Mouse (Mus musculus) lung, postnatal 0 days (tissue): ENCODE measurements at regions not wholly inside any gene's neighbourhood (a gene's known extent, or its start where the extent isn't known, plus 50 kb on each side); places are given as distances from the start of the nearest gene placed in this dataset.

Experiments used
- ATAC-seq: fragments of 200-750 bp; cut with Nextera tagmentation; 2 replicates; pipeline ENCODE4 v1.8.0; 2017; ENCODE audit warnings: moderate library complexity
- DNase-seq: peaks from one replicate; pipeline ENCODE4 v3.0.0-alpha.2; 2016; ENCODE audit warnings: low spot score
- H3K27ac ChIP-seq: fragments of 300-500 bp; sonication (generic); 2 replicates; pipeline ENCODE4 v1.5.1; 2014; ENCODE audit warnings: antibody characterized with exemption, mild to moderate bottlenecking, low read length, mixed read lengths
- H3K27me3 ChIP-seq: fragments of 300-500 bp; sonication (generic); replicated peaks from 2 replicates; pipeline ENCODE4 v1.6.1; 2014; ENCODE audit warnings: low read length, mixed read lengths; ENCODE audit not compliant: insufficient read depth
- H3K36me3 ChIP-seq: fragments of 300-500 bp; sonication (generic); 2 replicates; pipeline ENCODE4 v1.6.1; 2014; ENCODE audit warnings: low read length, mixed read lengths; ENCODE audit not compliant: insufficient read depth
- H3K4me1 ChIP-seq: fragments of 300-500 bp; sonication (generic); 2 replicates; pipeline ENCODE4 v1.6.1; 2014; ENCODE audit warnings: antibody characterized with exemption, low read depth, low read length, mixed read lengths; ENCODE audit not compliant: insufficient read depth
- H3K4me2 ChIP-seq: fragments of 300-500 bp; sonication (generic); replicated peaks from 2 replicates; pipeline ENCODE4 v1.6.1; 2014; ENCODE audit warnings: low read depth, mild to moderate bottlenecking, low read length, moderate library complexity, mixed read lengths
- H3K4me3 ChIP-seq: fragments of 300-500 bp; sonication (generic); 2 replicates; pipeline ENCODE4 v1.5.1; 2014; ENCODE audit warnings: low read depth, low read length
- H3K9ac ChIP-seq: fragments of 300-500 bp; sonication (generic); replicated peaks from 2 replicates; pipeline ENCODE4 v1.6.1; 2014; ENCODE audit warnings: low read depth, mild to moderate bottlenecking
- H3K9me3 ChIP-seq: fragments of 300-500 bp; sonication (generic); 2 replicates; pipeline ENCODE4 v1.6.1; 2016; ENCODE audit warnings: low read length, mixed read lengths
- CTCF ChIP-seq: IDR thresholded peaks from 2 replicates; pipeline ENCODE4 v1.5.1; 2016; ENCODE audit warnings: antibody characterized with exemption, mild to moderate bottlenecking
- EP300 ChIP-seq: IDR thresholded peaks from 2 replicates; pipeline ENCODE4 v1.6.1; 2016; ENCODE audit warnings: antibody characterized with exemption, mild to moderate bottlenecking, control low read depth
- WGBS: fragments of 180-500 bp; shearing (Covaris S2); extraction: QIAGEN DNeasy Blood & Tissue Kit; methylation state at CpG from one replicate; pipeline ENCODE4 v1.1.7; 2014; 5-methylcytosine and 5-hydroxymethylcytosine counted together

GRCm38 (mm10) chr3:130902376-130902775 lies 172.2 kb upstream of the Rpl34 start:
- no peaks in the 10 kb centered on the region for H3K36me3 ChIP-seq

GRCm38 (mm10) chr3:130901343-130901742 lies 171.1 kb upstream of the Rpl34 start:
- Histone ChIP-seq H3K27ac (no peak overlapping the region), H3K27me3 (no peaks in the 10 kb centered on the region), H3K36me3 (no peaks in the 10 kb centered on the region), H3K4me1 (no peaks in the 10 kb centered on the region), H3K9ac (no peak overlapping the region), H3K4me3 (no peak overlapping the region), H3K9me3 (no peaks in the 10 kb centered on the region), H3K4me2 (no peak overlapping the region)
- DNase-seq (no peak), ATAC-seq (no peak)
- no peak for TF ChIP-seq EP300
- no peak for TF ChIP-seq CTCF
- WGBS = 78% methylated on average over 12 of the region's 12 CpGs

More at GRCm38 (mm10) chr3:130902376-130902775, 172.2 kb upstream of the Rpl34 start:
- ATAC-seq = no peak
- TF ChIP-seq EP300 (no peak), CTCF (no peak)
- Histone ChIP-seq H3K27me3 (no peaks in the 10 kb centered on the region), H3K4me2 (no peak overlapping the region), H3K4me3 (no peak overlapping the region), H3K9ac (no peak overlapping the region), H3K9me3 (no peaks in the 10 kb centered on the region), H3K27ac (no peak overlapping the region), H3K4me1 (no peaks in the 10 kb centered on the region)
- 81% methylated on average over 7 of the region's 7 CpGs for WGBS
- DNase-seq = no peak

DNA sequence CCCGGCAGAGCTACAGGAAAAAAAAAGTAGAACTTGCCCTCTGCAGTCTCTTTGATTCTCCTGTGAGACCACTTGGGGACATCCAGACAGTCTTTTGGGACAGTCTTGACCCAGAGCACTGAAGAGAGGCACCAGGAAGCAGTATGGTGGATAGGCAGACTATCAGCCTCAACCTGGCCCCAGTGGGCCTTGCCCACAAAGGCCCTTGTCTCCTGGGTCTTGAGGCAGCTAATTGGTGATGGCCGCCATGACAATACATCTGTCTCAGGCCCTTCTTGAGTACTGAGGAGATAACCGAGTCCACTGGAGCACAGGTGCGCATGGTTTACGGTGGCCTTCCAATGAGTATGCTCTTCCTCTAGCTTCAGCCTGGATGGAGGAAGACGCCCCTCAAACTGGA lies 170.6 kb upstream of the Rpl34 start:
- H3K4me1 ChIP-seq = no peaks in the 10 kb centered on the region
- no peak overlapping the region for H3K4me2 ChIP-seq
- no peaks in the 10 kb centered on the region for H3K9me3 ChIP-seq
- H3K4me3 ChIP-seq = no peak overlapping the region
- no peaks in the 10 kb centered on the region for H3K36me3 ChIP-seq
- no peaks in the 10 kb centered on the region for H3K27me3 ChIP-seq
- TF ChIP-seq CTCF (no peak), EP300 (no peak)
- no peak overlapping the region for H3K27ac ChIP-seq
- H3K9ac ChIP-seq = no peak overlapping the region
- ATAC-seq (no peak), DNase-seq (no peak)
- WGBS = 85% methylated on average over 6 of the region's 6 CpGs

- no peak overlapping the region for H3K9ac ChIP-seq
- ATAC-seq (0 out of 2 replicates have a peak, but pooled peaks have one; percentile 21), DNase-seq (no peak)
- no peak overlapping the region for H3K27ac ChIP-seq
- WGBS = 65% methylated on average over 30 of the region's 30 CpGs
- TF ChIP-seq CTCF (no peak), EP300 (no peak)
- H3K27me3 ChIP-seq = no peaks in the 10 kb centered on the region
- no peaks in the 10 kb centered on the region for H3K9me3 ChIP-seq
- H3K4me2 ChIP-seq = no peak overlapping the region
- no peaks in the 10 kb centered on the region for H3K36me3 ChIP-seq
- H3K4me3 ChIP-seq = no peak overlapping the region
- no peaks in the 10 kb centered on the region for H3K4me1 ChIP-seq
Measured at GRCm38 (mm10) chr3:130900054-130900840, 170.0 kb upstream of the Rpl34 start.

DNA sequence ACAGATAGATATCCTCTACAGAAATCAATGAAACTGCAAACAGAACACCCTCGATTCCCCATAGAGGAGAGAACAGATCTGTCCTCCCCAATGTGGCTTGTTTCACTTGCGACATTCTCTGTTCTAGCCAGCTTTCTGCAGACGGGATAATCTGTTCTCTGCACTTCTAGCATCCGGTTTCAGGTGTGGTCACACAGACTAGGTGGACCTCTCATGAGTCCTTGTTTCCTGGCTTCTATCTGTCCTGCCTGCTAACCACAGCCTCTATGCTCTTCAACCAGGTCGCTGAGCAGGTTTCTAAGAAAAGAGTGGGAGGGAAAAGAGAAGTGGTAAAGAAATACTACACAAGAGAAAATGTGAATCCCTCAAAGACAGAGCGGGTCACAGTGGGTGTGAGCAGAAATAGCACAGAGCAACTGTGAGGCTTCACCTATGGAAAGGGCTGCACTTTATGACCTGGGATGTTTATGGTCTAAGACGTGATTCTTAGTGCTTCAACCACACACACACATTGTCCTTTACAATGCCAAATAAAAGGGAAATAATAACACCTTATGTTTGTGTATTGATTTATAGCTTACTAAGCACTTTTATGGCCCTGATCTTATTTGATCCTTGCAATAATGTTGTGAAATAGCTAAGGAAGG lies 164.1 kb upstream of the Rpl34 start:
- H3K27me3 ChIP-seq = no peaks in the 10 kb centered on the region
- H3K4me2 ChIP-seq = no peak overlapping the region
- TF ChIP-seq EP300 (no peak), CTCF (no peak)
- DNase-seq (no peak), ATAC-seq (no peak)
- no peak overlapping the region for H3K27ac ChIP-seq
- 62% methylated on average over 7 of the region's 7 CpGs for WGBS
- H3K4me3 ChIP-seq = no peak overlapping the region
- no peak overlapping the region for H3K9ac ChIP-seq
- H3K9me3 ChIP-seq = no peaks in the 10 kb centered on the region
- no peaks in the 10 kb centered on the region for H3K4me1 ChIP-seq
- H3K36me3 ChIP-seq = no peaks in the 10 kb centered on the region

- Histone ChIP-seq H3K27ac (no peak overlapping the region), H3K36me3 (no peaks in the 10 kb centered on the region), H3K27me3 (no peaks in the 10 kb centered on the region), H3K9ac (no peak overlapping the region), H3K9me3 (no peaks in the 10 kb centered on the region), H3K4me1 (no peaks in the 10 kb centered on the region), H3K4me2 (no peak overlapping the region), H3K4me3 (no peak overlapping the region)
- TF ChIP-seq EP300 (no peak), CTCF (peak; percentile 40)
- ATAC-seq = no peak
- WGBS = 81% methylated on average over 4 of the region's 4 CpGs
- DNase-seq = no peak
Measured at GRCm38 (mm10) chr3:130891310-130891709, 161.1 kb upstream of the Rpl34 start.
